Mouse (Mus musculus) ES-Bruce4 (cell line): Measurements from ENCODE around the gene Ptgfrn. TPM values are rescaled to one million over a fixed set of nuclear protein-coding genes. Genes with fewer than 3 reads are reported as not detected.

Experiments used
- H3K27ac ChIP-seq: 2 replicates; pipeline ENCODE4 v1.5.1; 2012; ENCODE audit warnings: low read length, inconsistent platforms; ENCODE audit not compliant: insufficient read depth
- H3K27me3 ChIP-seq: 2 replicates; pipeline ENCODE4 v1.6.1; 2012; ENCODE audit warnings: mild to moderate bottlenecking, low read length, inconsistent platforms; ENCODE audit not compliant: control insufficient read depth, poor library complexity, insufficient read depth, severe bottlenecking
- H3K36me3 ChIP-seq: 2 replicates; pipeline ENCODE4 v1.6.1; 2012; ENCODE audit warnings: inconsistent platforms, mild to moderate bottlenecking, low read length, moderate library complexity; ENCODE audit not compliant: control insufficient read depth, poor library complexity, insufficient read depth, severe bottlenecking
- H3K4me1 ChIP-seq: one replicate; pipeline ENCODE4 v1.8.1; 2011; ENCODE audit warnings: low read length; ENCODE audit not compliant: control insufficient read depth, insufficient read depth
- H3K4me3 ChIP-seq: 2 replicates; pipeline ENCODE4 v1.5.1; 2011; ENCODE audit warnings: low read depth, mild to moderate bottlenecking, low read length
- H3K9ac ChIP-seq: 2 replicates; pipeline ENCODE4 v1.6.1; 2012; ENCODE audit warnings: low read depth, mild to moderate bottlenecking, inconsistent platforms; ENCODE audit not compliant: poor library complexity, severe bottlenecking
- H3K9me3 ChIP-seq: replicated peaks from 2 replicates; pipeline ENCODE4 v1.6.1; 2012; ENCODE audit warnings: mild to moderate bottlenecking, low read length, inconsistent platforms; ENCODE audit not compliant: control insufficient read depth, poor library complexity, insufficient read depth, severe bottlenecking
- CTCF ChIP-seq: IDR thresholded peaks from one replicate; pipeline ENCODE4 v1.8.1; 2011; ENCODE audit warnings: low read depth, low read length
- EP300 ChIP-seq: IDR thresholded peaks from 2 replicates; pipeline ENCODE4 v1.6.1; 2011; ENCODE audit warnings: low read depth, low read length; ENCODE audit not compliant: insufficient read depth
- POLR2A ChIP-seq: IDR thresholded peaks from one replicate; pipeline ENCODE4 v1.8.1; 2011; ENCODE audit warnings: low read length; ENCODE audit not compliant: insufficient read depth
- polyA plus RNA-seq: library from polyadenylated mRNA; stranded (reverse); fragments of >200 nt; gene quantifications from 2 replicates; pipeline ENCODE4 v1.2.4, GENCODE M21; 2011; ENCODE audit warnings: low read depth; ENCODE audit not compliant: missing spikeins, insufficient read depth, insufficient read length

The Ptgfrn gene
- polyA plus RNA-seq, 1 experiment = 60.7 TPM

DNA sequence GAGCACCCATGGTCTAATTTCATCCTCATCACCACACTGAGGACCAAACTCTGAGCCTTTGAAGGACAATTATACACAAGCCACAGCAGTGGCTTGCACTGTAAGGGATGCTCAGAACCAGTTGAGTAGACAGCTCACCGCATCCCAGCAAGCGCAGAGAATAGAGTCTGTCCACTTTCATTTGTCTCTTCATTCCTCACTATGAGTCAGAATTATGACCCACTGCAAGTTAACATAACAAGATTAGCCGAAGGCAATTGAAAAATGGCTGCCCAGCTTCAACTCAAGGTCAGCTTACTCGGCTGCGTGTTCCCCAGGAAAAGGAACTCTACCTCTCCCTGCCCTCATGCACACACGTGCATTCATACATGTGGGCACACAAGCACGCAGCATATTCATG is 94.0 kb downstream of the Ptgfrn start:
- no peaks in the 10 kb centered on the region for H3K4me1 ChIP-seq
- TF ChIP-seq POLR2A = no peak
- TF ChIP-seq CTCF = no peak
- no peak for TF ChIP-seq EP300
- no peaks in the 10 kb centered on the region for H3K9me3 ChIP-seq
- no peaks in the 10 kb centered on the region for H3K27me3 ChIP-seq
- H3K9ac ChIP-seq = no peak overlapping the region
- H3K36me3 ChIP-seq = no peaks in the 10 kb centered on the region
- no peak overlapping the region for H3K4me3 ChIP-seq
- H3K27ac ChIP-seq = no peak overlapping the region

DNA sequence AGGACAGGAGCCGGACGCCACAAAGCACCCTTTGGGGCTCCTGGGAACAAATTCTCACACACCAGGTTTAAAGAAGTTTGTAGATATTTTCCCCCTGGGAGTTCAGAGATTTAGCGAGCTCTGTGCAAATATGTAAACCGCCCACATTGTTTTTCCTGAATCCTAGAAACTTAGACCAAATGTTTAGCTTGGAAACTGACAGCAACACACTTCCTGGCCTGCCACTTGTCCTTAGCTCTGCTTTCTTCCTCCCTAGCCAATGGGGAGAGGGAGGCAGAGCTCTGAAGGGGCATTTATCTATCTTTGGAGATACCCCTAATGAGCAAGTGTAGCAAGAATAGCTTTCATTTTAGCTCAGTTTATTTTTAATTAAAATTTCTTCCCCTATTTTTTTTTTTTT is 94.8 kb downstream of the Ptgfrn start:
- H3K36me3 ChIP-seq = no peaks in the 10 kb centered on the region
- H3K9me3 ChIP-seq = no peaks in the 10 kb centered on the region
- H3K27ac ChIP-seq = no peak overlapping the region
- no peak for TF ChIP-seq POLR2A
- TF ChIP-seq CTCF = no peak
- TF ChIP-seq EP300 = no peak
- no peak overlapping the region for H3K4me3 ChIP-seq
- no peaks in the 10 kb centered on the region for H3K4me1 ChIP-seq
- no peaks in the 10 kb centered on the region for H3K27me3 ChIP-seq
- no peak overlapping the region for H3K9ac ChIP-seq

- no peaks in the 10 kb centered on the region for H3K4me1 ChIP-seq
- no peak overlapping the region for H3K4me3 ChIP-seq
- H3K9ac ChIP-seq = no peak overlapping the region
- no peak overlapping the region for H3K27ac ChIP-seq
- no peaks in the 10 kb centered on the region for H3K27me3 ChIP-seq
- no peaks in the 10 kb centered on the region for H3K36me3 ChIP-seq
- no peak for TF ChIP-seq POLR2A
- TF ChIP-seq CTCF = no peak
- no peak for TF ChIP-seq EP300
- no peaks in the 10 kb centered on the region for H3K9me3 ChIP-seq
These were observed 96.5 kb downstream of the Ptgfrn start for GRCm38 (mm10) chr3:101013536-101013935.

GRCm38 (mm10) chr3:101013005-101013404 is 97.1 kb downstream of the Ptgfrn start:
- Histone ChIP-seq H3K4me3 (no peak overlapping the region), H3K27ac (no peak overlapping the region), H3K4me1 (no peaks in the 10 kb centered on the region), H3K27me3 (no peaks in the 10 kb centered on the region), H3K9ac (no peak overlapping the region), H3K9me3 (no peaks in the 10 kb centered on the region), H3K36me3 (no peaks in the 10 kb centered on the region)
- TF ChIP-seq EP300 = no peak
- no peak for TF ChIP-seq POLR2A
- TF ChIP-seq CTCF = no peak

DNA sequence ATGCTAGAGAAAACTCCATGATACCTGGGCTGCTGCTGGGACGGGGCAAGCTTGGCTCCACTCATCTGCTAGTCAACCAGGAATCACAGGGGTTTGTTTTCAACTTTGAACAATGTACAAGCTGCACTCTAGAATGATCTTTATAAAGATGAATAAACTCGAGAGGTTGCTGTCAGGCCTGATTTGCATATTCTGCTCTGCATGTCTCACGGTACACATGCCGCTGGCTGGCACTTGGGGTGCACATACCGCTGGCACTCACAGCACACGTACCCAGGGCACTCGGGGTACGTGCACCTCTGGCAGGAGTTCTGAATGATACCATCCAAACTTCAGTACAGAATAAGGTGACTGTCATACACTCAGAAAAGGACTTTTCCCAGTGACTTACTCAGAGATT is 97.5 kb downstream of the Ptgfrn start:
- no peaks in the 10 kb centered on the region for H3K27me3 ChIP-seq
- no peak overlapping the region for H3K9ac ChIP-seq
- H3K4me3 ChIP-seq = no peak overlapping the region
- TF ChIP-seq CTCF = no peak
- no peak for TF ChIP-seq EP300
- no peak for TF ChIP-seq POLR2A
- no peaks in the 10 kb centered on the region for H3K9me3 ChIP-seq
- H3K4me1 ChIP-seq = no peaks in the 10 kb centered on the region
- no peak overlapping the region for H3K27ac ChIP-seq
- no peaks in the 10 kb centered on the region for H3K36me3 ChIP-seq

DNA sequence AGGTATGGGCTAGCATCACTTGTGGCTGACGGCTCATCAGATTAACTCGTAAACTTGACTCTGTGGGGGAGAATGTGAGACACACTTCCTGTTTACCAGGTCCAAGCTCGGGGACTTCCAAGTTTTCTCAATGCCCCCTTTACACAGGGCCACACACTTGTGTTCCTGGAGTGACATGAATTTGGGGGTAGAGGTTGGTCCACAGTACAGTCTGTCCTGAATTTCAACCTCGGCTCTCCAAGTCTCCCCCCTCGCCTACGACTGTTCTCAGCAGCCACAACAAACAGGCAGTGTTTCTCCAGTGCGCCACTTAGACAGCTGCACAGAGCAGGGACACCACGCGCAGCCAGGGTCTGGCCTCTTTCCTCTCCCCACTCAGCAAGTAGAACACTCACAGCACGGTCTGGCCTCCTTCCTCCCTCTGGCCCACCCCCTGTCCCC is 97.9 kb downstream of the Ptgfrn start:
- no peak overlapping the region for H3K4me3 ChIP-seq
- H3K9ac ChIP-seq = no peak overlapping the region
- no peaks in the 10 kb centered on the region for H3K36me3 ChIP-seq
- H3K4me1 ChIP-seq = no peaks in the 10 kb centered on the region
- TF ChIP-seq POLR2A (no peak), CTCF (no peak)
- no peaks in the 10 kb centered on the region for H3K9me3 ChIP-seq
- no peaks in the 10 kb centered on the region for H3K27me3 ChIP-seq
- H3K27ac ChIP-seq = no peak overlapping the region
